Mouse (Mus musculus): ENCODE results near the gene Gm20388. TPM values are rescaled to one million over a fixed set of nuclear protein-coding genes. Genes with fewer than 3 reads are reported as not detected.

Gene Gm20388
- polyA plus RNA-seq, 1 experiment: not detected

- WGBS: 80% methylated on average over 2 of the region's 2 CpGs
- H3K27ac ChIP-seq (ENCODE audit: insufficient read depth, low read depth, low read length): no peak overlapping the region
- H3K4me3 ChIP-seq (ENCODE audit: insufficient read depth, low read depth, low read length): no peak overlapping the region
- 0 out of 2 replicates have a peak, but pooled peaks cover under 1% of the 10 kb centered on the region for H3K4me1 ChIP-seq (ENCODE audit: control insufficient read depth, insufficient read depth, low read length)
- TF ChIP-seq POLR2A (IDR thresholded peaks at IDR 0.05; ENCODE audit: insufficient read depth, low read depth, low read length) (no peak), CTCF (IDR thresholded peaks at IDR 0.05; ENCODE audit: insufficient read depth, low read depth, low read length) (no peak)
Measured at GRCm38 (mm10) chr8:120057078-120057477, 146.4 kb downstream of the Gm20388 start.

GRCm38 (mm10) chr8:120062742-120063141 is 152.1 kb downstream of the Gm20388 start:
- TF ChIP-seq POLR2A (IDR thresholded peaks at IDR 0.05; ENCODE audit: insufficient read depth, low read depth, low read length) (no peak), CTCF (IDR thresholded peaks at IDR 0.05; ENCODE audit: insufficient read depth, low read depth, low read length) (no peak)
- 90% methylated on average over 14 of the region's 14 CpGs for WGBS
- Histone ChIP-seq H3K4me3 (ENCODE audit: insufficient read depth, low read depth, low read length) (no peak overlapping the region), H3K27ac (ENCODE audit: insufficient read depth, low read depth, low read length) (no peak overlapping the region), H3K4me1 (ENCODE audit: control insufficient read depth, insufficient read depth, low read length) (peaks cover 21% of the 10 kb centered on the region)

- WGBS: 75% methylated on average over 3 of the region's 3 CpGs
- Histone ChIP-seq H3K4me3 (ENCODE audit: insufficient read depth, low read depth, low read length) (no peak overlapping the region), H3K4me1 (ENCODE audit: control insufficient read depth, insufficient read depth, low read length) (peaks cover 27% of the 10 kb centered on the region), H3K27ac (ENCODE audit: insufficient read depth, low read depth, low read length) (no peak overlapping the region)
- TF ChIP-seq POLR2A (IDR thresholded peaks at IDR 0.05; ENCODE audit: insufficient read depth, low read depth, low read length) (no peak), CTCF (IDR thresholded peaks at IDR 0.05; ENCODE audit: insufficient read depth, low read depth, low read length) (no peak)
Measured at GRCm38 (mm10) chr8:120063326-120063725, 152.7 kb downstream of the Gm20388 start.

DNA sequence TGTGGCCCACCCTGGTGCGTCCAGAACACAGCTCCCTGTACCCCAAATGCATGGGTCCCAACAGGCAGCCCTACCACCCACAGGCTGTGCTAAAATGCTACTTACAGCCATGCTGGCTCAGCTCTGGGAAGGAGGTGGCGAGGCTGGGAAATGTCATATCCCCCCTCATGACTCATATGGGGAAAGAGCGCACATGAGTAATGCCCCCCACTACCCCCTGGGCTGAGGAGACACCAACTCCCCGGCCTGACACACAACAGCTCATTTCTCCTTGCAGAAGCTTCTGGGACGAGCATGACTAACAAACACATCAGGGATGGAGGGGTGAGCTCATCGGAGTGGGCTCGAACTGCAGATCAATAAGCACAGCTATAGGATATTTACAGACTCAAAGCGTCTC is 155.0 kb downstream of the Gm20388 start:
- WGBS: 45% methylated on average over 8 of the region's 8 CpGs
- H3K4me3 ChIP-seq (ENCODE audit: insufficient read depth, low read depth, low read length): no peak overlapping the region
- peaks cover 27% of the 10 kb centered on the region for H3K4me1 ChIP-seq (ENCODE audit: control insufficient read depth, insufficient read depth, low read length)
- H3K27ac ChIP-seq (ENCODE audit: insufficient read depth, low read depth, low read length): 0 out of 2 replicates have a peak overlapping the region, but pooled peaks have one; percentile 75
- TF ChIP-seq CTCF (IDR thresholded peaks at IDR 0.05; ENCODE audit: insufficient read depth, low read depth, low read length) (no peak), POLR2A (IDR thresholded peaks at IDR 0.05; ENCODE audit: insufficient read depth, low read depth, low read length) (no peak)

DNA sequence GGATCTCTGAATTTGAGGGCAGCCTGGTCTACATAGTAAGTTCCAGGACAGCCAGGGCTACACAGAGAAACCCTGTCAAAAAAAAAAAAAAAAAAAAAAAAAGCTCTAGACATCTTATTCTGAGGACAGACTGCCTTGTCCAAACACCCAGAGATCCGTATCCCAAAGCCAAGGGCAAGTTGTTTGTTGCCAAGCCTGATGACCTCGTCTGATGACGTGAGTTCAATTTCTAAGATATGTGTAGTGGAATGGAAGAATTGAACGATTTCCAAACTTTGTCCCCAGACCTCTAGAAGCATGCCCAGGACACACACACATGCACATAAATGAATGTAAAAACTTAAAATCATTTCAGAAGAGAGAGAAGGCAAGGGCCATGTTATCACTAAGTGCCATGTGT is 155.6 kb downstream of the Gm20388 start:
- Histone ChIP-seq H3K27ac (ENCODE audit: insufficient read depth, low read depth, low read length) (no peak overlapping the region), H3K4me1 (ENCODE audit: control insufficient read depth, insufficient read depth, low read length) (peaks cover 27% of the 10 kb centered on the region), H3K4me3 (ENCODE audit: insufficient read depth, low read depth, low read length) (no peak overlapping the region)
- TF ChIP-seq CTCF (IDR thresholded peaks at IDR 0.05; ENCODE audit: insufficient read depth, low read depth, low read length): no peak
- no peak for TF ChIP-seq POLR2A (IDR thresholded peaks at IDR 0.05; ENCODE audit: insufficient read depth, low read depth, low read length)
- WGBS: 79% methylated on average over 4 of the region's 4 CpGs

GRCm38 (mm10) chr8:120067936-120068668 is 157.5 kb downstream of the Gm20388 start:
- Histone ChIP-seq H3K4me1 (ENCODE audit: control insufficient read depth, insufficient read depth, low read length) (peaks cover 34% of the 10 kb centered on the region), H3K27ac (ENCODE audit: insufficient read depth, low read depth, low read length) (no peak overlapping the region), H3K4me3 (ENCODE audit: insufficient read depth, low read depth, low read length) (no peak overlapping the region)
- 62% methylated on average over 19 of the region's 19 CpGs for WGBS
- TF ChIP-seq CTCF (IDR thresholded peaks at IDR 0.05; ENCODE audit: insufficient read depth, low read depth, low read length) (no peak), POLR2A (IDR thresholded peaks at IDR 0.05; ENCODE audit: insufficient read depth, low read depth, low read length) (no peak)

- no peak overlapping the region for H3K27ac ChIP-seq (ENCODE audit: insufficient read depth, low read depth, low read length)
- H3K4me3 ChIP-seq (ENCODE audit: insufficient read depth, low read depth, low read length): no peak overlapping the region
- 28% methylated on average over 4 of the region's 4 CpGs for WGBS
- peaks cover 14% of the 10 kb centered on the region for H3K4me1 ChIP-seq (ENCODE audit: control insufficient read depth, insufficient read depth, low read length)
- TF ChIP-seq CTCF (IDR thresholded peaks at IDR 0.05; ENCODE audit: insufficient read depth, low read depth, low read length) (peak; percentile 73), POLR2A (IDR thresholded peaks at IDR 0.05; ENCODE audit: insufficient read depth, low read depth, low read length) (no peak)
Measured at GRCm38 (mm10) chr8:120071684-120072083, 161.0 kb downstream of the Gm20388 start.

GRCm38 (mm10) chr8:120072259-120072658 is 161.6 kb downstream of the Gm20388 start:
- Histone ChIP-seq H3K27ac (ENCODE audit: insufficient read depth, low read depth, low read length) (no peak overlapping the region), H3K4me3 (ENCODE audit: insufficient read depth, low read depth, low read length) (no peak overlapping the region), H3K4me1 (ENCODE audit: control insufficient read depth, insufficient read depth, low read length) (peaks cover 14% of the 10 kb centered on the region)
- no peak for TF ChIP-seq POLR2A (IDR thresholded peaks at IDR 0.05; ENCODE audit: insufficient read depth, low read depth, low read length)
- no peak for TF ChIP-seq CTCF (IDR thresholded peaks at IDR 0.05; ENCODE audit: insufficient read depth, low read depth, low read length)
- WGBS: 75% methylated on average over 9 of the region's 9 CpGs

DNA sequence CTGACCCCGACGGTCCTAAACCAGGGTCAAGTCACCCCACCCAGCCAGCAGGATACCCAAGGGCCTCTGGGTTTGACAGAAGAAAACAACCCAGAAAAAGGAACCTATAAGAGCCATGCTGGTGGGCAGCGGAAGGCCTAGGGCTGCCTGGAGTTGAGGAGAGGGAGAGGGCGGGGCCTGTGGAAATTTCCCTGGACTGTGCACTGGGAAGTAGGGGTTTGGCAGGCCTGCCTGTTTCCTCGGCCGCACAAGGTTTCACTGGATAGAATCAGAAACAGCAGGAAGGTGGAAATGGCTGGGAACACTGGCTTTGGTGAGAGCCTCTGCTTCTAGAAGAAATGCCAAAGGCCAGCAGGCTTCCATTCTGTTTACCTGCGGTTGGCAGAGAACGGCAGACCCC is 162.2 kb downstream of the Gm20388 start:
- TF ChIP-seq CTCF (IDR thresholded peaks at IDR 0.05; ENCODE audit: insufficient read depth, low read depth, low read length) (no peak), POLR2A (IDR thresholded peaks at IDR 0.05; ENCODE audit: insufficient read depth, low read depth, low read length) (no peak)
- H3K4me3 ChIP-seq (ENCODE audit: insufficient read depth, low read depth, low read length): no peak overlapping the region
- peaks cover 12% of the 10 kb centered on the region for H3K4me1 ChIP-seq (ENCODE audit: control insufficient read depth, insufficient read depth, low read length)
- no peak overlapping the region for H3K27ac ChIP-seq (ENCODE audit: insufficient read depth, low read depth, low read length)
- 88% methylated on average over 8 of the region's 8 CpGs for WGBS

Measured in olfactory bulb, adult 2 months (tissue).